Mouse (Mus musculus) MEL (cell line): Measurements from ENCODE around the gene Fmc1. TPM values are rescaled to one million over a fixed set of nuclear protein-coding genes. Genes with fewer than 3 reads are reported as not detected.
A peak's percentile ranks its signal among the peaks of the same experiment; 100 is the strongest.
"Not testable (repeated sequence)": the region's sequence is repeated elsewhere in the genome, so short reads cannot be mapped to it uniquely, and the experiment has no call there.

ENCODE experiments used
- DNase-seq: peaks from one replicate; pipeline ENCODE4 v3.0.0; 2011; ENCODE audit warnings: low read depth, low spot score
- H3K27ac ChIP-seq: 2 replicates; pipeline ENCODE4 v1.5.1; 2012; ENCODE audit warnings: low read depth, mild to moderate bottlenecking, control low read depth, low read length, moderate library complexity; ENCODE audit not compliant: control insufficient read depth
- H3K27me3 ChIP-seq, 2 experiments: fragments of 150-350 bp in 1 of 2; sonication (generic) in 1 of 2; 2 replicates each; pipeline ENCODE4 v1.6.1; 2012; ENCODE audit warnings: low read length in 2 of 2, mild to moderate bottlenecking in 2 of 2, improper control_type of control experiment in 1 of 2, moderate library complexity in 1 of 2; ENCODE audit not compliant: insufficient read depth in 2 of 2, control insufficient read depth in 1 of 2
- H3K36me3 ChIP-seq, 2 experiments: 2 replicates each; pipeline ENCODE4 v1.6.1; 2012 to 2014; ENCODE audit warnings: low read length in 2 of 2, improper control_type of control experiment in 1 of 2, inconsistent platforms in 1 of 2, mild to moderate bottlenecking in 1 of 2; ENCODE audit not compliant: insufficient read depth in 2 of 2, control insufficient read depth in 1 of 2
- H3K4me1 ChIP-seq, 2 experiments: fragments of 150-350 bp in 1 of 2; sonication (generic) in 1 of 2; 2 replicates each; pipeline ENCODE4 v1.6.1; 2012; ENCODE audit warnings: low read length in 2 of 2, improper control_type of control experiment in 1 of 2, mild to moderate bottlenecking in 1 of 2; ENCODE audit not compliant: insufficient read depth in 2 of 2, control insufficient read depth in 1 of 2
- H3K4me3 ChIP-seq, 2 experiments: fragments of 150-350 bp in 1 of 2; sonication (generic) in 1 of 2; 2 replicates each; pipeline ENCODE4 v1.5.1; 2012; ENCODE audit warnings: low read depth in 2 of 2, low read length in 2 of 2, mild to moderate bottlenecking in 2 of 2, moderate library complexity in 2 of 2, control low read depth in 1 of 2, improper control_type of control experiment in 1 of 2; ENCODE audit not compliant: control insufficient read depth in 1 of 2, insufficient read depth in 1 of 2
- H3K79me2 ChIP-seq: 2 replicates; pipeline ENCODE4 v1.6.1; 2012; ENCODE audit warnings: mild to moderate bottlenecking, low read length, moderate library complexity; ENCODE audit not compliant: control insufficient read depth, poor library complexity, insufficient read depth
- H3K9ac ChIP-seq: 2 replicates; pipeline ENCODE4 v1.6.1; 2012; ENCODE audit warnings: low read depth, mild to moderate bottlenecking, control low read depth, low read length, moderate library complexity; ENCODE audit not compliant: control insufficient read depth, poor library complexity, severe bottlenecking
- H3K9me3 ChIP-seq: fragments of 150-350 bp; sonication (generic); replicated peaks from 2 replicates; pipeline ENCODE4 v1.6.1; 2012; ENCODE audit warnings: mild to moderate bottlenecking, low read length, improper control_type of control experiment, moderate library complexity; ENCODE audit not compliant: insufficient read depth
- CTCF ChIP-seq, 3 experiments: IDR thresholded peaks in 2 of 3; conservative IDR thresholded peaks in 1 of 3; 2 replicates each; pipeline ENCODE4 v1.5.1; 2011 to 2012; ENCODE audit warnings: low read length in 3 of 3, low read depth in 2 of 3, mild to moderate bottlenecking in 2 of 3, improper control_type of control experiment in 1 of 3, inconsistent platforms in 1 of 3, mixed read lengths in 1 of 3, moderate library complexity in 1 of 3; ENCODE audit not compliant: control insufficient read depth in 1 of 3, insufficient read depth in 1 of 3, poor library complexity in 1 of 3, severe bottlenecking in 1 of 3
- ELF1 ChIP-seq: IDR thresholded peaks from 2 replicates; pipeline ENCODE4 v1.6.1; 2014; ENCODE audit warnings: low read depth, mild to moderate bottlenecking, inconsistent platforms, low read length, improper control_type of control experiment, moderate library complexity
- KAT2A ChIP-seq: conservative IDR thresholded peaks from 2 replicates; pipeline ENCODE4 v1.6.1; 2012; ENCODE audit warnings: low read depth, low read length, improper control_type of control experiment, inconsistent platforms
- MEF2A ChIP-seq: IDR thresholded peaks from 2 replicates; pipeline ENCODE4 v1.6.1; 2014; ENCODE audit warnings: low read depth, mild to moderate bottlenecking, inconsistent platforms, low read length, improper control_type of control experiment; ENCODE audit not compliant: poor library complexity, insufficient replicate concordance, severe bottlenecking; ENCODE audit errors: extremely low read depth
- RCOR1 ChIP-seq: IDR thresholded peaks from 2 replicates; pipeline ENCODE4 v1.6.1; 2012; ENCODE audit warnings: low read depth, mild to moderate bottlenecking, inconsistent platforms, low read length, improper control_type of control experiment
- SIN3A ChIP-seq: IDR thresholded peaks from 2 replicates; pipeline ENCODE4 v1.6.1; 2012; ENCODE audit warnings: low read length, improper control_type of control experiment, inconsistent platforms
- SMC3 ChIP-seq: IDR thresholded peaks from 2 replicates; pipeline ENCODE4 v1.6.1; 2011; ENCODE audit warnings: low read depth, low read length, improper control_type of control experiment
- TBP ChIP-seq: IDR thresholded peaks from 2 replicates; pipeline ENCODE4 v1.8.0; 2011; ENCODE audit warnings: low read depth, low read length, improper control_type of control experiment
- ZMIZ1 ChIP-seq: IDR thresholded peaks from 2 replicates; pipeline ENCODE4 v1.6.1; 2012; ENCODE audit warnings: low read depth, mild to moderate bottlenecking, inconsistent platforms, low read length, improper control_type of control experiment, moderate library complexity
- polyA plus RNA-seq, 2 experiments: library from polyadenylated mRNA; stranded (reverse) in 1 of 2; unstranded in 1 of 2; fragments of >175 nt in 1 of 2; fragments of >200 nt in 1 of 2; gene quantifications; 2 replicates each; pipeline versions ENCODE4 v1.2.1 to v1.2.4; 2012; ENCODE audit warnings: low replicate concordance in 2 of 2, low read depth in 1 of 2; ENCODE audit not compliant: insufficient read length in 2 of 2, insufficient read depth in 1 of 2, missing spikeins in 1 of 2
- total RNA-seq: library from RNA; depleted of rRNA; stranded (reverse); fragments of 300-350 nt; gene quantifications from 2 replicates; pipeline ENCODE4 v1.2.3, GENCODE M21; 2012

Gene Fmc1
- total and polyA plus RNA-seq, 3 experiments, result 86.1 to 124 TPM; not detected in 1

GRCm38 (mm10) chr6:38547005-38547404 lies 13.7 kb downstream of the Fmc1 start:
- TF ChIP-seq TBP, result peak; percentile 94
- TF ChIP-seq, all 39 proteins: peak for 1; not testable (repeated sequence) for 38
- DNase-seq, H3K9me3 ChIP-seq, H3K27ac ChIP-seq, H3K36me3 ChIP-seq, H3K4me1 ChIP-seq, H3K79me2 ChIP-seq, H3K4me3 ChIP-seq, H3K9ac ChIP-seq, H3K27me3 ChIP-seq: not testable (repeated sequence)

- TF ChIP-seq RCOR1, result peak; percentile 32; the same call in 1 of the 2 replicates
- TF ChIP-seq KAT2A, result no peak
- TF ChIP-seq MEF2A, result no peak
- TF ChIP-seq CTCF (IDR thresholded peaks at IDR 0.05 in 2 of 3, conservative IDR thresholded peaks at IDR 0.05 in 1 of 3; ENCODE audit: control insufficient read depth in 1 of 3, insufficient read depth in 1 of 3, low read depth in 2 of 3, low read length in 3 of 3, poor library complexity in 1 of 3, severe bottlenecking in 1 of 3), result no peak
- TF ChIP-seq SIN3A, result no peak
- no peak for TF ChIP-seq SMC3
- no peak for TF ChIP-seq ELF1
- H3K27me3 ChIP-seq, result no peaks in the 10 kb centered on the region
These were observed 14.4 kb downstream of the Fmc1 start for GRCm38 (mm10) chr6:38547707-38548106.

GRCm38 (mm10) chr6:38548595-38548994 lies 15.3 kb downstream of the Fmc1 start:
- Histone ChIP-seq H3K36me3 (peaks cover 2 to 10% of the 10 kb centered on the region in 2 experiments; a peak in 3 of 4 replicates), H3K79me2 (peaks cover 16% of the 10 kb centered on the region)
- TF ChIP-seq ZMIZ1, result 0 out of 2 replicates have a peak, but pooled peaks have one; percentile 13
- peak; percentile 58 for TF ChIP-seq TBP
- H3K9ac ChIP-seq, DNase-seq, H3K9me3 ChIP-seq, H3K4me3 ChIP-seq, H3K27me3 ChIP-seq, H3K27ac ChIP-seq, H3K4me1 ChIP-seq: not testable (repeated sequence)

More at GRCm38 (mm10) chr6:38547707-38548106, 14.4 kb downstream of the Fmc1 start:
- H3K27ac ChIP-seq, result no peak overlapping the region
- DNase-seq, result no peak
- no peak overlapping the region for H3K4me3 ChIP-seq
- H3K9ac ChIP-seq, result no peak overlapping the region
- no peaks in the 10 kb centered on the region for H3K9me3 ChIP-seq
- H3K79me2 ChIP-seq, result peaks cover 13% of the 10 kb centered on the region
- H3K4me1 ChIP-seq, result peaks cover 0 to 5% of the 10 kb centered on the region in 2 experiments; a peak in 3 of 4 replicates
- peaks cover 0 to 8% of the 10 kb centered on the region in 2 experiments; a peak in 2 of 4 replicates for H3K36me3 ChIP-seq
